Mouse (Mus musculus) hindbrain, embryonic 16.5 days (tissue): ENCODE measurements around the gene Ppdpf. TPM values are rescaled to one million over a fixed set of nuclear protein-coding genes. Genes with fewer than 3 reads are reported as not detected.

Source experiments
- ATAC-seq: fragments of 200-750 bp; cut with Nextera tagmentation; 2 replicates; pipeline ENCODE4 v1.8.0; 2017; ENCODE audit warnings: moderate TSS enrichment, moderate library complexity
- H3K27ac ChIP-seq: fragments of 300-500 bp; sonication (generic); 2 replicates; pipeline ENCODE4 v1.5.1; 2014; ENCODE audit warnings: low read depth, mild to moderate bottlenecking, control low read depth, low read length, moderate library complexity
- H3K27me3 ChIP-seq: fragments of 300-500 bp; sonication (generic); replicated peaks from 2 replicates; pipeline ENCODE4 v1.6.1; 2014; ENCODE audit warnings: low read length; ENCODE audit not compliant: control insufficient read depth, insufficient read depth
- H3K36me3 ChIP-seq: fragments of 300-500 bp; sonication (generic); 2 replicates; pipeline ENCODE4 v1.6.1; 2014; ENCODE audit warnings: mild to moderate bottlenecking, low read length, moderate library complexity, mixed read lengths; ENCODE audit not compliant: control insufficient read depth, insufficient read depth
- H3K4me1 ChIP-seq: fragments of 300-500 bp; sonication (generic); 2 replicates; pipeline ENCODE4 v1.6.1; 2014; ENCODE audit warnings: low read depth, low read length; ENCODE audit not compliant: control insufficient read depth, insufficient read depth
- H3K4me2 ChIP-seq: fragments of 300-500 bp; sonication (generic); 2 replicates; pipeline ENCODE4 v1.6.1; 2014; ENCODE audit warnings: mild to moderate bottlenecking, low read length, control low read depth, moderate library complexity
- H3K4me3 ChIP-seq: fragments of 300-500 bp; sonication (generic); 2 replicates; pipeline ENCODE4 v1.5.1; 2014; ENCODE audit warnings: mild to moderate bottlenecking, low read length, control low read depth, moderate library complexity
- H3K9ac ChIP-seq: fragments of 300-500 bp; sonication (generic); 2 replicates; pipeline ENCODE4 v1.6.1; 2014; ENCODE audit warnings: low read depth, mild to moderate bottlenecking, control low read depth, low read length, moderate library complexity
- H3K9me3 ChIP-seq: fragments of 300-500 bp; sonication (generic); 2 replicates; pipeline ENCODE4 v1.6.1; 2014; ENCODE audit warnings: mild to moderate bottlenecking, low read length, moderate library complexity; ENCODE audit not compliant: control insufficient read depth
- WGBS: fragments of 180-500 bp; shearing (Covaris S2); extraction: QIAGEN DNeasy Blood & Tissue Kit; methylation state at CpG from one replicate; pipeline ENCODE4 v1.1.7; 2014; 5-methylcytosine and 5-hydroxymethylcytosine counted together
- polyA plus RNA-seq: library from polyadenylated mRNA; unstranded; fragments of >200 nt; fragmentation: Nextera tagmentation; extraction: Ambion mirVana; gene quantifications from 2 replicates; pipeline ENCODE4 v1.2.1, GENCODE M21; 2015

Ppdpf gene
- polyA plus RNA-seq, 1 experiment from 2014 or later = 389 TPM

- no peaks in the 10 kb centered on the region for H3K9me3 ChIP-seq
- H3K4me3 ChIP-seq = no peak overlapping the region; the same call in 1 of the 2 replicates
- peak overlapping the region; percentile 69 for H3K4me2 ChIP-seq
- H3K27me3 ChIP-seq = no peaks in the 10 kb centered on the region
- H3K27ac ChIP-seq = no peak overlapping the region
- H3K4me1 ChIP-seq = peaks cover 8% of the 10 kb centered on the region
- no peak overlapping the region for H3K9ac ChIP-seq
- no peak for ATAC-seq
- 46% methylated on average over 2 of the region's 2 CpGs for WGBS
- no peaks in the 10 kb centered on the region for H3K36me3 ChIP-seq
Measured at GRCm38 (mm10) chr2:181220361-181220760, 33.3 kb downstream of the Ppdpf start.

- no peak overlapping the region for H3K9ac ChIP-seq
- WGBS = 97% methylated on average over 2 of the region's 2 CpGs
- H3K4me2 ChIP-seq = no peak overlapping the region
- ATAC-seq = no peak
- H3K9me3 ChIP-seq = no peaks in the 10 kb centered on the region
- no peaks in the 10 kb centered on the region for H3K36me3 ChIP-seq
- H3K27ac ChIP-seq = no peak overlapping the region
- peaks cover under 1% of the 10 kb centered on the region for H3K4me1 ChIP-seq
- no peaks in the 10 kb centered on the region for H3K27me3 ChIP-seq
- H3K4me3 ChIP-seq = no peak overlapping the region
Measured at GRCm38 (mm10) chr2:181224994-181225393, 37.9 kb downstream of the Ppdpf start.

GRCm38 (mm10) chr2:181227122-181227521 is 40.1 kb downstream of the Ppdpf start:
- Histone ChIP-seq H3K9ac (no peak overlapping the region), H3K4me3 (no peak overlapping the region), H3K27ac (no peak overlapping the region), H3K9me3 (no peaks in the 10 kb centered on the region), H3K4me1 (no peaks in the 10 kb centered on the region), H3K27me3 (no peaks in the 10 kb centered on the region), H3K4me2 (no peak overlapping the region), H3K36me3 (no peaks in the 10 kb centered on the region)
- 88% methylated on average over 3 of the region's 3 CpGs for WGBS
- no peak for ATAC-seq

GRCm38 (mm10) chr2:181228335-181228734 is 41.3 kb downstream of the Ppdpf start:
- Histone ChIP-seq H3K4me2 (no peak overlapping the region), H3K36me3 (no peaks in the 10 kb centered on the region), H3K27me3 (no peaks in the 10 kb centered on the region), H3K4me1 (no peaks in the 10 kb centered on the region), H3K27ac (no peak overlapping the region), H3K4me3 (no peak overlapping the region), H3K9ac (no peak overlapping the region), H3K9me3 (no peaks in the 10 kb centered on the region)
- ATAC-seq = no peak
- 86% methylated on average over 1 of the region's 1 CpGs for WGBS

- H3K36me3 ChIP-seq = no peaks in the 10 kb centered on the region
- ATAC-seq = no peak
- H3K4me3 ChIP-seq = no peak overlapping the region
- no peaks in the 10 kb centered on the region for H3K27me3 ChIP-seq
- H3K27ac ChIP-seq = no peak overlapping the region
- no peaks in the 10 kb centered on the region for H3K4me1 ChIP-seq
- H3K9ac ChIP-seq = no peak overlapping the region
- H3K9me3 ChIP-seq = no peaks in the 10 kb centered on the region
- 78% methylated on average over 20 of the region's 20 CpGs for WGBS
- no peak overlapping the region for H3K4me2 ChIP-seq
Measured at GRCm38 (mm10) chr2:181231171-181231570, 44.1 kb downstream of the Ppdpf start.

- ATAC-seq = no peak
- Histone ChIP-seq H3K36me3 (no peaks in the 10 kb centered on the region), H3K27me3 (no peaks in the 10 kb centered on the region), H3K27ac (no peak overlapping the region), H3K4me1 (no peaks in the 10 kb centered on the region), H3K9me3 (no peaks in the 10 kb centered on the region), H3K4me2 (no peak overlapping the region), H3K4me3 (no peak overlapping the region), H3K9ac (no peak overlapping the region)
- WGBS = 92% methylated on average over 15 of the region's 15 CpGs
Measured at GRCm38 (mm10) chr2:181233443-181233842, 46.4 kb downstream of the Ppdpf start.

- Histone ChIP-seq H3K9me3 (no peaks in the 10 kb centered on the region), H3K27ac (no peak overlapping the region), H3K4me2 (no peak overlapping the region), H3K27me3 (no peaks in the 10 kb centered on the region), H3K36me3 (no peaks in the 10 kb centered on the region), H3K4me3 (no peak overlapping the region), H3K4me1 (no peaks in the 10 kb centered on the region), H3K9ac (no peak overlapping the region)
- 91% methylated on average over 11 of the region's 11 CpGs for WGBS
- no peak for ATAC-seq
Measured at GRCm38 (mm10) chr2:181234680-181235079, 47.6 kb downstream of the Ppdpf start.

GRCm38 (mm10) chr2:181235681-181236566 is 48.9 kb downstream of the Ppdpf start:
- ATAC-seq = no peak
- H3K36me3 ChIP-seq = no peaks in the 10 kb centered on the region
- H3K4me3 ChIP-seq = no peak overlapping the region
- WGBS = 88% methylated on average over 23 of the region's 23 CpGs
- H3K4me2 ChIP-seq = no peak overlapping the region
- H3K9me3 ChIP-seq = no peaks in the 10 kb centered on the region
- H3K4me1 ChIP-seq = no peaks in the 10 kb centered on the region
- H3K27me3 ChIP-seq = no peaks in the 10 kb centered on the region
- no peak overlapping the region for H3K27ac ChIP-seq
- no peak overlapping the region for H3K9ac ChIP-seq

GRCm38 (mm10) chr2:181237251-181238014 is 50.4 kb downstream of the Ppdpf start:
- Histone ChIP-seq H3K27ac (no peak overlapping the region), H3K36me3 (no peaks in the 10 kb centered on the region), H3K9me3 (no peaks in the 10 kb centered on the region), H3K4me1 (no peaks in the 10 kb centered on the region), H3K4me3 (no peak overlapping the region), H3K4me2 (no peak overlapping the region), H3K9ac (no peak overlapping the region), H3K27me3 (no peaks in the 10 kb centered on the region)
- WGBS = 93% methylated on average over 17 of the region's 17 CpGs
- ATAC-seq = no peak
